Mouse (Mus musculus): ENCODE results near the gene Smarcal1.

Gene Smarcal1

DNA sequence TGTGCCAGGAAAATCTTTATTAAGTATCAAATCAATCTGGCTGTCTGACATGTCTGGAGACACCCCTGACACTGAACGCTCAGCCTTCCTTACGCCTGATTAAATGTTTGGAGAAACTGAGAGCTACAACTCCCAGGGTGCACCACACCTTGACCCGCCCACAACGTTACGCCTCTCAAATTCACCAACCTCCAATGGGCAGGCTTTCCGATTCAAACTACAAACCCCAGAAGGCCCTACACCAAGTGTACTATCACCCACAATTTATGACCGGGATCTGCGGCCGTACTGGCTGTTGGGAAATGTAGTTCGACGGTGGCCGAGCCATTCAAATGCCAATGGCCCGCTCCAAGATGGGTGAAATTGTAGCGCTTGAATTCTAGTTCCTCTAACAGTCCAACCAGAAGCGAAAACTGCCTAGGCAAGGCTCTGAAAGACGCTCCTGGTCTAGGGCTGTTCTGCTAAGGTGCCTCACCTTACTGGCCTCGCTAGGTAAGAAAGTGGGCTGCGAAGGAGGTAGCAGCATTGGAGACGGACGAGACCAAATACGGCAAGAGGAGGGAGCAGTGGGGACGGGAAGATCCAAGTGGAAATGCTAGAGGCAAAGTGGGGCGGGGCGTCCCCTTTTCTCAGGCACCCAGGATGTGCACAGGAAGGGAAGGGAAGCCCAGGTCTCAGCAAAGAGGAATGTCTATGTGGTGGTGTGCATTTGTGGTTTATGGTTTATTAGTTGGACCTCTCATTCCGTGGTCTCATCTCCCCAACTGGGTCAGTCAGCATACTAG, at the start of gene Smarcal1:
Smarcal1 (plus strand) TSS at position 305 of the 785 bp plus-strand sequence.
- DNase-seq, result peak; percentile 98

DNA sequence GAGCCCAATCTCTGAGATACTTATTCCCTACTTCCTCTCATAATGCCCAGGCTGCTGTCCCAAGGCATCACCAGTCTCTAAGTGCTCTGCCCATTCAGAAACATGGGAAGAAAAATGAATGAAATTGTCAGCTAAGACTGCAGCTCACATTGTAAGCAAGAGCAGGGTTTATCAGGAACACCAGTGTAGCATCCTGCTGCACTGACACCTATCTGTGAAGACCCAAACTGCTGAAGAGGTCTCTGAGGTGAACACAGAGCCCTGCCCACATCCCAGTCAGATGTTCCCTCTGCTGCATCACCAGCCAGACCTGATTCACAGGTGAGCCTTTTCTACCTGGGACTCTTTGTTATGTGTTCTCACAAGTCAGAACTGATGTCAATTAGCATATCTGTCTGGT, 49.6 kb upstream of the Smarcal1 start:
- DNase-seq, result no peak

GRCm38 (mm10) chr1:72535725-72536571, 47.1 kb upstream of the Smarcal1 start:
- peak; percentile 18 for DNase-seq

DNA sequence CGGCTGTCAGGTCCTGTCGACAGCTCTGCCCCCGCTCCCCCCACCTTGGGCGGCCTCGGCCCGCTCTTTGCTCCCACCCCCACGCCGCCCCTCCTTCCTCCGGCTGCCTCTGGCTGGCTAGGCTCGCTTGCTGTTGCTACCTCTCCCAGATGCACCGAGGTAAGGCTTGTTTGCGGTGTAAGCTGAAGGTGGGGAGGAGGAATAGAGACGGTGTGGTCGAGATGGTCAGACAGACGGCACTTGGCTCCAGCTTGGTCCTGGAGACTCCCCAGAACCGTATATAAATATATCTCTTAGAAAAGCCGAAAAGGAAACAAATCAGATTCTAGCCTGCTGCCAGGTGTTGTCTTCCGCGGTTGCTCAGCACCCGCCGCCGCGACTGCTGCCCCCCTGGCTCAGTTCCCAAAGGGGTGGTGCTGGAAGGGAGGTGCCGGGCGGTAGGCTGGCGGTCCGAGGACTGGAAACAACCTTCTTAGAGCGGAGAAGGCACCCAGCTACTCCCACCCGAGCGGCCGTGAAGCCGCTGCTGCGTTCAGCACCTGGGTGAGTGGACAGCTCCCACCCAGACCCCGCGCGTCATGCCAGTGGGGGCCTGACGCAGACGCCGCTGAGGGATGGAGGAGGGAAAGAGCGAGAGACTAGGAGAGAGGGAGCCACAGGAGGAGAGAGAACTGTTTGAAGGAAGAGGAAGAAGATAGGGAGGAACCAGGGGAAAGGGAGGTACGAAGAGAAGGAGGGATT, 46.3 kb upstream of the Smarcal1 start, which contains the start of gene March4:
March4 (minus strand) TSS at position 320 of the 741 bp plus-strand sequence.
- DNase-seq, result peak; percentile 69

GRCm38 (mm10) chr1:72538266-72538665, 44.8 kb upstream of the Smarcal1 start:
- DNase-seq, result no peak

DNA sequence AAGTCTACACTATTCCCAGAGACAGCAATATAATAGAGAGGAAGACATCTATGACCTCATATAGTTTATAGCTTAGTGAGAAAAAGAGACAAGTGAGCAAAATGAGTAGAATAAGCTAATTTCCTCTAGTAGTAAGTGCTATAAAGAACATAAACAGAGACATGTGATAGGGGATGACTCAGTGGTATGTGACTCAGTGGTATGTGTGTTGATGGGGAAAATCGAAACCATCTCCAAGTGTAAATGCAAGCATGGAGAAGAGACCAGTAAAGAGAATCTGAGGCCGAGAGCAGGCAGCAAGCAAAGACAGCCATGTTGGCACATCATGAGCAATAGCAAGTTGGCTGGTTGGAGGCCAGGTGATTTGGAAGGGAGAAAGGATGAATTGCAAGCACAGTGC, 32.7 kb upstream of the Smarcal1 start:
- DNase-seq, result no peak

DNA sequence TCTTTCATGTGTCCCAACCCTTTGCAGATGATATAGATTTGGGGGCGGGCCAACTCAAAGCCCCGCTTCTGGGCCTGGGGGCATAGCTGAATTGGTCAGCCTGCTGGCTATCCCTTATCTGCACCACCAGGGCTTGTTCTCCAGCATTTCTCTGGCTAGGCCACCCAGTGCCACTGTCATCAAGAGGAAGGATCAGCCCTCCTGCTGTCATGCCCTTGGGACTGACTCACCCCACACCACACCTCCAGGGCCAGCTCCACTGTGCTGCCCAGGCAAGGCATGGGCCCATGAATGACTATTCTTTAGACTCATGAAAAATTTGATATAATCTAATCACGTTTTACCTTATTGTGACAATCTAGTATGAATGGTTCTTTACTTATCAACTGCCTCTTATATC, 26.6 kb upstream of the Smarcal1 start:
- DNase-seq, result no peak

- no peak for DNase-seq
Measured at GRCm38 (mm10) chr1:72558625-72559024, 24.4 kb upstream of the Smarcal1 start.

DNA sequence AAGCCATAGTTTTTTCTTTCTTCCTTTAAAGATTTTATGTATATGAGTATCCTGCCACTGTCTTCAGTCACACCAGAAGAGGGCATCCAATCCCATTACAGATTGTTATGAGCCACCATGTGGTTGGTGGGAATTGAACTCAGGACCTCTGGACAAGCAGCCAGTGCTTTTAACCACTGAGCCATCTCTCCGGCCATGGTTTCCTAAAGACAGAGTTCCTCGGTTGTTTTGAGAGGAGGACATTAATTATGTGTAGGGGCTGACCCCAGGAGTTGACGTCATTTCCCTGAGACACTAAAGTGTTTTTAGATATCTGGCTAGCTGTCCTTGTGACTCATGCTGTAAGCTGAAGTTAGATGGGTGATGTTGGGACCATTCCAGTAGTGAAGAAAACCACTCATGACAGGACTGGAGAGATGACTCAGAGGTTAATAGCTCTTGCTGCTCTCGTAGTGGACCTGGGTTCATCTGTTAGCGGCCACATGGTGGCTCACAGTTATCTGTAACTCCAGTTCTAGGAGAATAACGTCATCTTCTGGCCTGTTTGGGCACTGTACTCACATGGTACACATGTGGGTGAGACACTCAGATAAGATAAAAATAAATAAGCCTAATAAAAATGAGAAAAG, 18.6 kb upstream of the Smarcal1 start:
- DNase-seq, result no peak

DNA sequence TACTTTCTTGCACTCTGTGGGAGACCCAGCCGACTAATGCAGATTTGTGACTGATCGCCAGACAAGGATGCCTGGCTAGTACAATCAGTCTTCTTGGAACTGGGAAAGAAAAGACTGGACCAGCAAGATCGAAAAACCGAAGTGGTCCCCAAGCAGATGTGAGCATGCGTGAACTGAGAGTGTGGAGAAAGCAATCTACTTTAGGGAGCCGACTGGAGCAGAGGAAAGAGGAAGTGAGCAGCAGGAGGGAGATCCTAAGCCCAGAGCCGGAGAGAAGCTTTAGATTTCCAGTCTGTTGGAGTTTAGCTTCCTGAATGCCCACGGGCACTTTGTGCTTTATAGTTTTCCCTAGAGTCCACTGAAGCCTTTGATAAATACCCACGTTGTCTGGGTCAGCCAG, 16.0 kb upstream of the Smarcal1 start:
- no peak for DNase-seq

GRCm38 (mm10) chr1:72568725-72569124, 14.3 kb upstream of the Smarcal1 start:
- DNase-seq, result no peak

DNA sequence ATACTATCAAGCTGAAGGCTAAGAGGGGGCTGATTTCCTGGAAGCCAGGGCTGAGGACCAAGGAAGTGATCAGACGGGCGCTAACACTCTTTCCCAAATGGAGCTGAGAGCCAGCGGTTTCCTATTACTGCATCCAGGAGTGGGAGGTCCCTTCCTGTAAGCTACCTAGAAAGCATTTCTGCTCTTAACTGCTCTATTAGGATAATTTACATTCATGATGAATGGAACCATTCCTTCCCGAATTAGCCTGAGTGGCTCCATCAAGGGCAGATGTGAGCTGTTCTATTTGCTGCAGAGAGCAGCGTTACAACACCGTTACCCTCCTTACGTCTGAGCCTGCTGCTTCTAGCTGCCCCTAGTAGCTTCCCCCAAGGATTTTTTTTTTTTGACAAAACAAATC, 9.0 kb upstream of the Smarcal1 start:
- DNase-seq, result no peak

GRCm38 (mm10) chr1:72574608-72575007, 8.4 kb upstream of the Smarcal1 start:
- DNase-seq, result no peak

DNA sequence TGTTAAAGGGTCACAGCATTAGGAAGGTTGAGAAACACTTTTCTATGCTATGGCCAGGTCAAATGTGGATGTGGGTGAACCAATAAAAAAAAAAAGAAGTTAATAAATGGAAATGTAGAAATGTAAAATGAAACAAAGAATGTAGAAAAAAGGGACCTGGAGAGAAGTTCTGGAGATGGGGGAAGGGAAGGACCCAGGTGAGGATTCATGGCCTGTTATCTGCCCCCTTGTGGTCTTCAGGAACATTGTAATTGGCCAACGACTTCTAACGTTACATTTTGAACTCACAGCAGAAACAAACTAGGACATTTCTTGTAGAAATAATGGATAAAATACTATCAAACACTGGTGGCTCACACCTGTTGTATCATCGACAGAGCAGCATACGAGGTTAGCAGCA, 7.9 kb upstream of the Smarcal1 start:
- no peak for DNase-seq

DNA sequence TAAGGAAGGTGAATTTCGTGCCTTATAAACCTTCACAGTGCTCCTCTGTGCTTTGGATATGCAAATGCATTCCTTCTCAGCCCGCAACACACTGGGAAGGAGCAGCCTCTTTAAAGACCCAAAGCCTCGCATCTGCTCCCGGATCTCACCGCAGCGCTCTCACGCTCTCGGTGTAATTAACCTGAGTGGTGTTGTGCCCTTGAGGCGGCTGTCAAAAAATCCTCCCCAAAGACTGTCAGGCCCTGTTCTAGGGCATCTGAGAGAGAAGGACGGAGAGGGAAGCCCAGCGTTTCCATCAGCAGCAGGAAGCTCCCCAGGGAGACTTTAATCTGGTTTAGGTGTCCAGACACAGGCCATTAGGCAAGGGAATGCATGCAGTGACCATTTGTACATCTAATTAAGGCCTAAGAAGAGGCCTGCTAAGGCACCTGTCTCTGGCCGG, 5.5 kb upstream of the Smarcal1 start:
- DNase-seq, result no peak

GRCm38 (mm10) chr1:72578351-72578750, 4.7 kb upstream of the Smarcal1 start:
- peak; percentile 20 for DNase-seq

GRCm38 (mm10) chr1:72578806-72579205, 4.2 kb upstream of the Smarcal1 start:
- DNase-seq, result peak; percentile 20

DNA sequence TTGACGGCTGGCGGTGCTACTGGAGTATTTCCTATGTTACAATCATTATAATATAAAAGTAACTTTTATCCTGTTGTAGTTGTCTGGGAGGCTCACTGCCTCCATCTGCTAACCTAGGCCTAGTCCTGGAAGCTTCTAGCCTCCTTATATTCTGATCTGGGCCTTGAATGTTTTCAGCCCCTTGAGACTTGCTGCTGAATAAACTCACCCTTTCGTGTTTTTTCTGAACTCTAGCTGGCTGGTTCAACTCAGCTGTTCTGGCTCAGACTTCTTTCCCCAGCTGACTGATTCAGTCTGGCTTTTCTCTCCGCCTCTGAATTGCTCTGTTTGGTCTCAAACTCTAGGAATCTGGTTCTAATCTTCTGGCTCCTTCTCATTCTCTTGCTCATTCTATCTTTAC, 855 bp downstream of the Smarcal1 start:
- DNase-seq, result no peak

DNA sequence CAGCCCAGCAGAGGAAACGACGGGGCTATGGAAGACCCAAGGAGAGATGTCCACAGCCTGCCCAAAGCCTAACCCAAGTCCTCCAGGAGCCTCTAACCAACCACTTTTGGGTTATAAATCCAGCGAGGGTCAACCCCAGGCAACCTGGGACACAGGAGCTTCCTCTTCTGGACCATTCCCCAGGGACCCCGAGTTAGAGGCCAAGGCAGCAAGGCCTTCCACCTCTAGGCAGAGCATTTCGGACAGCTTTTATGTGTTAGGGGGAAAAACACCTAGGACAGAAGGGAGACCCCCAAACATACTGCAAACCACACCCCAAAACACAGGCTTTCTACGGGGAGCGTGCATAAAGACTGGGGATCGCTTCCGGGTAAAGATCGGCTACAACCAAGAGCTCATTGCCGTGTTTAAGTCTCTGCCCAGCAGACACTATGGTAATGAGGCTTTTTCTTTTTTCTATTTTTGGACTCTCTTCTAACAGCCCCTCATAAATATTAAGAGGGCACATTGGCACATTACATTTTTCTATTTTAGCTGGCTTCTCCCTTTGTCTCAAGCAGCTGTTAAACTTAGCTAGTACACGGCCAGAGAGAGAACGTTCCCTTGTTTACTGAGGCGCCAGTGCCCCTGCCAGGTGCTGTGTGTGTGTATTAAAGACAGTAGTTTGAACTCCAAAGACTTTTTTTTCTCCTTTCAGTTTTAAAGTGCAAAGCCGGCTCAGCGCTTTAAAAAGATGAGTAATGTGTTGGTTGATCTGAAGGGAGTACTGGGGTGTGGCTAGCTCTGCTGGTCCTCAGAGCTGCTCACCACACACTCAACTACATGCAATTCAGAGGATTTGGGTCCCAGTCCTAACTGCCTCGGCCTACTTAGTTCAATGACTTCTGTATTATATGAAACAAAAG, 3.2 kb downstream of the Smarcal1 start:
- no peak for DNase-seq

GRCm38 (mm10) chr1:72587532-72587931, 4.5 kb downstream of the Smarcal1 start:
- DNase-seq, result no peak

DNA sequence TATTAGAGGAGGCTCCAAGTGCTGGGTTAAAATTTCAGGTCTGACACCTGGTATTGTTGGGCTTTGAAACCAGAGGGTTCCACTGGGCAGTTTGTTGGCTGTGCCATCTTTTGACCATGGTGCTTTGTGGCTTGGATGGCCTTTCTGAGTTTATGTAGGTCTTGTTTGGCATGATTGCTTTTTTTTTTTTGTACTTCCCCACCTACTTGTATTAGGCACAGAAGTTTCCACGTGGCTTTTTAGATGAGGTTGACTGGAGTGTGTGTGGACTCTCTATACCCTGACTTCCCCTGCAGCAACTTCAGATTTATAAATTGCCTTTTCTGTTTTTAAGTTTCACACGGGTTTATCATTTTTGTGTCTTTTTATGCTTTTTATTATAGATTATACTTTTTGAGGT, 5.7 kb downstream of the Smarcal1 start:
- DNase-seq, result no peak

DNA sequence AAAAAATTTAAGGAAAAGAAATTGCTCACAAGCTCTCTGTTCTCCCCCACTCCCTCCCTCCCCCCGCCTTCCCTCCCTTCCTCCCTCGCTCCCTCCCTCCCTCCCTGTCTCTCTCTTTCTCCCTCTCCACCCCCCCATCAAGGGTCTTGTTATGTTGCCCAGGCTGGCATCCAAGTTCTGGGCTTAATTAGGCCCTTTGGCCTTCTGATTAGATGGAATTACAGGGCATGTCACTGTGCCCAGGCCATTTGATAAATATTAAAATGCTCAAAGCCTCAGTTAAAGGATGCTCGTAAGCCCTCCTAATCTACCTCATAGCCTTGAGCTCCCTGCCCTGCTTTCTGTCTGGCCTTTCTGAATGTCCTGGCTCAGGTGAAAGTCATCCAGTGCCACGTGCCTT, 7.6 kb downstream of the Smarcal1 start:
- DNase-seq, result no peak

Measured in layer of hippocampus, adult 9-11 months (tissue).